In genomic region chr2:34065090-34065489, GRCm38 (mm10) we compare ENCODE assay signal across 9 mouse cellular contexts.
A peak's percentile ranks its signal among the peaks of the same experiment; 100 is the strongest.
DNase-seq lines count a peak whose midpoint lies in the region; ATAC-seq and TF ChIP-seq lines count a peak whose summit lies in the region.
"Had no signal": no experiment of that assay in that cellular context is flagged by ENCODE, and none has a peak within 500 bp of the region (broad histone marks: within the 10 kb centered on the region; RNA-seq: fewer than 3 reads in every experiment).

No protein-coding gene starts in this region.

- no peaks in the 10 kb centered on the region for H3K27me3 ChIP-seq in kidney, postnatal 0 days (ENCODE audit: insufficient read depth, low read length)
- H3K27me3 ChIP-seq in kidney, embryonic 14.5 days (ENCODE audit: control insufficient read depth, insufficient read depth, low read length) = no peaks in the 10 kb centered on the region
- no peaks in the 10 kb centered on the region for H3K27me3 ChIP-seq in embryonic facial prominence, embryonic 14.5 days (replicated peaks; ENCODE audit: control insufficient read depth, insufficient read depth, low read length)
- no peaks in the 10 kb centered on the region for H3K27me3 ChIP-seq in neural tube, embryonic 11.5 days (ENCODE audit: control insufficient read depth, insufficient read depth, low read length)
- H3K27me3 ChIP-seq in hindbrain, postnatal 0 days (ENCODE audit: insufficient read depth, low read length) = no peaks in the 10 kb centered on the region
- H3K27me3 ChIP-seq: midbrain, embryonic 12.5 days had no signal

- H3K36me3 ChIP-seq in kidney, postnatal 0 days (ENCODE audit: insufficient read depth, low read length) = no peaks in the 10 kb centered on the region
- no peaks in the 10 kb centered on the region for H3K36me3 ChIP-seq in kidney, embryonic 14.5 days (ENCODE audit: control insufficient read depth, insufficient read depth, low read length)
- no peaks in the 10 kb centered on the region for H3K36me3 ChIP-seq in embryonic facial prominence, embryonic 14.5 days (ENCODE audit: control insufficient read depth, insufficient read depth, low read length)
- no peaks in the 10 kb centered on the region for H3K36me3 ChIP-seq in neural tube, embryonic 11.5 days (ENCODE audit: control insufficient read depth, insufficient read depth, low read length)
- no peaks in the 10 kb centered on the region for H3K36me3 ChIP-seq in hindbrain, postnatal 0 days (ENCODE audit: insufficient read depth, low read length)
- H3K36me3 ChIP-seq: midbrain, embryonic 12.5 days had no signal

- no peak overlapping the region for H3K27ac ChIP-seq in kidney, postnatal 0 days
- no peak overlapping the region for H3K27ac ChIP-seq in kidney, embryonic 14.5 days (ENCODE audit: low read depth, low read length)
- no peak overlapping the region for H3K27ac ChIP-seq in embryonic facial prominence, embryonic 14.5 days (replicated peaks; ENCODE audit: low read depth, low read length)
- H3K27ac ChIP-seq in neural tube, embryonic 11.5 days (ENCODE audit: low read depth, low read length) = no peak overlapping the region
- H3K27ac ChIP-seq in hindbrain, postnatal 0 days = no peak overlapping the region
- H3K27ac ChIP-seq: midbrain, embryonic 12.5 days had no signal

- no peaks in the 10 kb centered on the region for H3K4me1 ChIP-seq in kidney, postnatal 0 days (replicated peaks; ENCODE audit: insufficient read depth, low read length)
- no peaks in the 10 kb centered on the region for H3K4me1 ChIP-seq in kidney, embryonic 14.5 days (ENCODE audit: control insufficient read depth, insufficient read depth, low read length)
- H3K4me1 ChIP-seq in embryonic facial prominence, embryonic 14.5 days (ENCODE audit: control insufficient read depth, insufficient read depth, low read length) = no peaks in the 10 kb centered on the region
- no peaks in the 10 kb centered on the region for H3K4me1 ChIP-seq in neural tube, embryonic 11.5 days (ENCODE audit: control insufficient read depth, insufficient read depth, low read length)
- no peaks in the 10 kb centered on the region for H3K4me1 ChIP-seq in hindbrain, postnatal 0 days (ENCODE audit: insufficient read depth, low read length)
- H3K4me1 ChIP-seq: midbrain, embryonic 12.5 days had no signal

- ATAC-seq in kidney, postnatal 0 days (replicated peaks; ENCODE audit: low FRiP score, low read depth) = no peak
- no peak for ATAC-seq in kidney, embryonic 14.5 days (ENCODE audit: low FRiP score, low TSS enrichment)
- no peak for ATAC-seq in embryonic facial prominence, embryonic 14.5 days (ENCODE audit: low read depth)
- ATAC-seq in neural tube, embryonic 11.5 days (ENCODE audit: insufficient read depth, low FRiP score, low TSS enrichment) = no peak
- ATAC-seq in hindbrain, postnatal 0 days = no peak

- H3K9ac ChIP-seq in kidney, postnatal 0 days (ENCODE audit: low read depth, low read length) = no peak overlapping the region
- no peak overlapping the region for H3K9ac ChIP-seq in kidney, embryonic 14.5 days (ENCODE audit: low read depth, low read length)
- no peak overlapping the region for H3K9ac ChIP-seq in embryonic facial prominence, embryonic 14.5 days (ENCODE audit: low read depth, low read length)
- no peak overlapping the region for H3K9ac ChIP-seq in neural tube, embryonic 11.5 days (ENCODE audit: low read length)
- no peak overlapping the region for H3K9ac ChIP-seq in hindbrain, postnatal 0 days (replicated peaks; ENCODE audit: low read length)
- H3K9ac ChIP-seq: midbrain, embryonic 12.5 days had no signal

- no peak overlapping the region for H3K4me2 ChIP-seq in kidney, postnatal 0 days (ENCODE audit: low read length)
- no peak overlapping the region for H3K4me2 ChIP-seq in kidney, embryonic 14.5 days (replicated peaks; ENCODE audit: low read depth, low read length)
- no peak overlapping the region for H3K4me2 ChIP-seq in embryonic facial prominence, embryonic 14.5 days (ENCODE audit: low read depth, low read length)
- no peak overlapping the region for H3K4me2 ChIP-seq in neural tube, embryonic 11.5 days (ENCODE audit: low read depth)
- no peak overlapping the region for H3K4me2 ChIP-seq in hindbrain, postnatal 0 days (ENCODE audit: low read depth, low read length)
- H3K4me2 ChIP-seq: midbrain, embryonic 12.5 days had no signal

- no peak overlapping the region for H3K4me3 ChIP-seq in kidney, postnatal 0 days (replicated peaks; ENCODE audit: low read depth, low read length)
- no peak overlapping the region for H3K4me3 ChIP-seq in kidney, embryonic 14.5 days (ENCODE audit: low read length)
- no peak overlapping the region for H3K4me3 ChIP-seq in embryonic facial prominence, embryonic 14.5 days (ENCODE audit: low read depth, low read length)
- no peak overlapping the region for H3K4me3 ChIP-seq in neural tube, embryonic 11.5 days (ENCODE audit: low read depth, low read length)
- no peak overlapping the region for H3K4me3 ChIP-seq in hindbrain, postnatal 0 days (ENCODE audit: low read length)
- H3K4me3 ChIP-seq: midbrain, embryonic 12.5 days had no signal

- 42% methylated on average over 10 of the region's 10 CpGs for WGBS in kidney, postnatal 0 days
- WGBS in kidney, embryonic 14.5 days = 42% methylated on average over 10 of the region's 10 CpGs
- 42% methylated on average over 10 of the region's 10 CpGs for WGBS in embryonic facial prominence, embryonic 14.5 days
- 48% methylated on average over 10 of the region's 10 CpGs for WGBS in neural tube, embryonic 11.5 days
- WGBS in hindbrain, postnatal 0 days = 44% methylated on average over 10 of the region's 10 CpGs

- H3K9me3 ChIP-seq in kidney, postnatal 0 days (replicated peaks; ENCODE audit: low read length) = no peaks in the 10 kb centered on the region
- H3K9me3 ChIP-seq in kidney, embryonic 14.5 days (ENCODE audit: control insufficient read depth, low read length) = no peaks in the 10 kb centered on the region
- H3K9me3 ChIP-seq in embryonic facial prominence, embryonic 14.5 days (ENCODE audit: control insufficient read depth, low read length) = no peaks in the 10 kb centered on the region
- H3K9me3 ChIP-seq in neural tube, embryonic 11.5 days (ENCODE audit: control insufficient read depth, low read length) = no peaks in the 10 kb centered on the region
- H3K9me3 ChIP-seq in hindbrain, postnatal 0 days (ENCODE audit: low read length) = no peaks in the 10 kb centered on the region
- H3K9me3 ChIP-seq: midbrain, embryonic 12.5 days had no signal

- no peak for TF ChIP-seq CTCF in kidney, postnatal 0 days (IDR thresholded peaks at IDR 0.05; ENCODE audit: low read depth)
- TF ChIP-seq CTCF in hindbrain, postnatal 0 days (IDR thresholded peaks at IDR 0.05; ENCODE audit: low read depth) = no peak

- peak; percentile 36 for DNase-seq in kidney, postnatal 0 days (ENCODE audit: low spot score)
- peak; percentile 61 for DNase-seq in NIH3T3 (ENCODE audit: low read depth)
- peak; percentile 68 for DNase-seq in embryonic facial prominence, embryonic 14.5 days (ENCODE audit: low spot score)
- peak; percentile 36 for DNase-seq in neural tube, embryonic 11.5 days (ENCODE audit: low spot score)
- DNase-seq in natural killer cell, adult 2 months (ENCODE audit: low spot score in 2 of 2) = no peak
- DNase-seq in hindbrain, postnatal 0 days (ENCODE audit: low spot score) = no peak
- no peak for DNase-seq in frontal cortex, postnatal 10 days (ENCODE audit: low spot score in 2 of 2)

Comparison
In these comparisons a context has a peak if more than half of its experiments do, and no peak if none do; other contexts are left out.
1. DNase-seq: peak in kidney, postnatal 0 days (single experiment), NIH3T3 (single experiment), embryonic facial prominence, embryonic 14.5 days (single experiment) and neural tube, embryonic 11.5 days (single experiment); none in natural killer cell, adult 2 months (0 of 2), hindbrain, postnatal 0 days (single experiment) and frontal cortex, postnatal 10 days (0 of 2).